Mouse (Mus musculus) heart, postnatal 25 days (tissue): Measurements from ENCODE around the gene Papola. TPM values are rescaled to one million over a fixed set of nuclear protein-coding genes. Genes with fewer than 3 reads are reported as not detected.
A peak's percentile ranks its signal among the peaks of the same experiment; 100 is the strongest.

ENCODE experiments used
- DNase-seq: peaks from one replicate; pipeline ENCODE4 v3.0.0; 2022; ENCODE audit warnings: low spot score
- intact Hi-C: fragments of 180-260 bp; cut with DNase I; formaldehyde crosslinking; loops from one replicate; pipeline ENCODE4 v1.15.1; 2025
- total RNA-seq, 2 experiments: library from RNA; stranded (reverse); gene quantifications; 2 replicates each; pipeline ENCODE4 v1.2.3; 2021

The Papola gene
- total RNA-seq = 100 to 1,000 TPM; 124 to 133 TPM

DNA sequence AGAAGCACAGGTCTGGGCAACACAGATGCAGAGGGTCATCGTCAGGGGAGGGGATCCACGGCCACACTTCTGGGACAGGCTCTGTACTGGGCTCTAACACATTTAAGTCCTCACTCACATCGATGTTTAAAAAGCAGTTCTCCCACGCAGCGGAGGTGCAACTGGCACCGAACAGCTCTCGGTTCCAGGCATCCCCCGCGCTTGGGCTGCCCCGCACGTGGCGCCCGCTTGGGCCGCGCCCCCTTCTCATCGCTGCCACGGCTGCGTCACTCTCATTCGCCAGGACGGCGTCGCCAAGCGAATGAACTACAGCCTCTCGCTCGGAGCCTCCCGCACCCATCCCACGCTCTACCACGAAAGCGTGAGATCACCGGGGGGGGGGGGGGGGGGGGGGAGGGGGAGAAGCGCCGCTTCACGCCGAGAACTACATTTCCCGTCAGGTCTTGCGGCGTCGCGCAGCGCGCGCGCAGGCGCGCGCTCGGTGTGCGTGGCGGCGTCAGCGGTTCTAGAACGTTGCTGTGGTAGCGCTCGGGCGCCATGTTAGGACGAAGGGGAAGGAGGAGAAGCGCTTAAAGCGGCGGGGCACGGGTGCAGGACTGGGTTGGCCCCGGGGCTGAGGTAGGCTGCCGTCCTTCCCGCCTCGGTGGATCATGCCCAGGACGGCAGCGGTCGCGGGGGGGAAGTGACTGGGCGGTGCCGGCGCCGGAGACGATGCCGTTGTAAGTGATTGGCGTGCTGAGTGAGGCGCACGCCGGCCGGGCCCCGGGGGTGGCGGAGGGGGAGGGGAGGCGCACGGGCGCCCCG, at the start of gene Papola:
TSS of gene Papola (plus strand) at position 499 of the 804 bp plus-strand sequence.
- peak; percentile 77 for DNase-seq

DNA sequence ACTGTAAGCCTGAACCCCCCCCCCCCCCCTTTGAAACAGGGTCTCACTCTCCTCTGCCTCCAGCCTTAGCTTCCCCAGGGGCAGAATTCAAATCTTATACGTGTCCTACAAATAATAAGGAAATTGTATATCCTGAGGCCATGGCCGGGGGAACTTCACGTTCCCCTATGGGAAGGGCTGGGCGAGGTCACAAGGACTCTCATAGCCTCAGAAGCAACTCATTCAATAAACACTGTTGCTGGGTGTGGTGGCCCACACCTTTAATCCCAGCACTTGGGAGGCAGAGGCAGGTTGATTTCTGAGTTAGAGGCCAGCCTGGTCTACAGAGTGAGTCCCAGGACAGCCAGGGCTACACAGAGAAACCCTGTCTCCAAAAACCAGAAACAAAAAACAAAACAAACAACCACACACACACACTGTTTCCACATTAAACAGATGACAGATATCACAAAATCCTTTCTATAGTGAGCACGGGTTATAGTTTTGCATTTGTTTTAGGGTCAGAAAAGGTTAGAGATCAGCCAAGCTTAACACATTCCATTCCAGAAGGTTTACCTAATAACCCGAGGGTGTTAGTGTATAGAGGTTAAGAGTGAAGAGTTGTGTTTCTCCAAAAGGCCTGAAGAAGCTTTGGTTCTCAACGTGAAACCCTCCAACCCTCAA, 49.1 kb upstream of the Papola start:
- DNase-seq = no peak
- intact Hi-C loops = no loop called here

More for the DNA sequence above, at the start of gene Papola:
- intact Hi-C loops = loop anchor here (2.0 kb wide), 1 partner anchor 100 kb away; the partner anchor contains the start of genes Atg2b and Gskip

DNA sequence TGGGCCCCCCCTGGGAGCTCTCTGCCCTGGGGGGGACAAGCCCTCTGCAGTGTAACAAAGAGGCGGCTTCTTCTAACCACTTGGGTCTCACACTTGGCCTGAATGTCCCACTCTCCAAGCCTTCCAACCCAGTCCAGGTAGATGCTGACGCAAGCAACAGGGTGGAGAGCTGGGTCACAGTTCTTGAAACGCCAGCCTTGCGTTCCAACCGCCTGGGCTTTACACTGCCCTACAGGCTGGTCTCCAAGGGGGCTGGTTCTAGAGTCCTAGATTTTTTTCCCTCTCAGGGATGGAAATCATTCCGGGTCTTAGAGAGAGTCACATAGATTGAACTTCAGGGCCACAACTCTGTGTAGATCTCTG, 48.6 kb upstream of the Papola start:
- no peak for DNase-seq
- intact Hi-C loops = no loop called here

DNA sequence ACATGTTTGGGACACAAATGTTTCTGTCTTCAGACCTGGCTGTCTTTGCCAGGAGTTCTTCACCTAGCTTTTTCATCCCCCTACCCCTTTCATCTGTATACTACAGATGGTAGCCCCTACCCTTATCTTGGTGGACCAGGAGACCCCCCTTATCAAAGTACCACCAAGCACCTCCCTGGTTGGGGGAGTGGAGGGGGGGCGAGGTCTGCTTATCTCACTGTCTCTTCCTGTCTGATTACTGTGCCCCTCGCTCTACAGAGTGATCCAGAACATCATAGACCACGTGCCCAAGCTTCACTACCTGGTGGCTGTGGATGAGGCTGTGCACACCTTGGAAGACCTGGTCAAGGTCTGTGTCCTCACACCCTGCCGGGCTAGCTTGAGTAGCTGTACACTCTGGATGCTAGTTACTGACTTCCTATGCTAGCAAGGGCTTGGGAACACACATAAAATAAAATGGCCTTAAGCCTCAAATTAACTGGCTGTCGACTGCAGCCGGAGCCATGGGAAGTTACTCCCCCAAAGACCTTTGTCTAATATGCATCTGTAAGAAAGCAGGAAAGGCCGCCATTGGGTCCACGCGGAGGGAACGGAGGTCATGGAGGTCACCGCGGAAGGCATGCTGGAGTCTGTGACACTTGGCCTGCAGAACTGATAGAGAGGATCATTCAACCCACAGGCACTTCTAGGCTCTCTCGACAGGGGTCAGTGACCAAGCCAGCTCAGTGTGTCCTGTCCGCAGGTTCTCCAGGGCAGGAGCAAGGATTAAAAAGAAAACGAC, 46.0 kb upstream of the Papola start:
- no peak for DNase-seq
- intact Hi-C loops = no loop called here

DNA sequence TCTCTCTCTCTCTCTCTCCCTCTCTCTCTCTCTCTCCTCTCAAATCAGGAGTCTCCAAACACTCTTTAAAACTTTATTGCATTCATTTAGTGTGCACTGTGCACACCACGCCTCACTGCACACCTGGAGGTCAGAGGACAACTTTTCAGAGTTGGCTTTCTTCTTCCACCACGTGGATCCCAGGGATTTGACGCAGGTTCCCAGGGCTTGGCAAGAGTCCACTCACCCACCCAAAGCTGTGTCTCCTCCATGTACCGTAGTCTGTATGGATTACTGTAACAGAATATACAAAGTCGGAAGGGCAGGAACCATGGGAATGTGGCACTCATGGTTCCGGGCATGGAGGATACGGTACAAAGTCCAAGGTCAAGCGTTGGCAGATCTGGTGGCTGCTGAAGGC, 44.8 kb upstream of the Papola start:
- no peak for DNase-seq
- intact Hi-C loops = no loop called here

GRCm38 (mm10) chr12:105748114-105748513, 36.4 kb upstream of the Papola start:
- intact Hi-C loops = no loop called here
- DNase-seq = no peak

DNA sequence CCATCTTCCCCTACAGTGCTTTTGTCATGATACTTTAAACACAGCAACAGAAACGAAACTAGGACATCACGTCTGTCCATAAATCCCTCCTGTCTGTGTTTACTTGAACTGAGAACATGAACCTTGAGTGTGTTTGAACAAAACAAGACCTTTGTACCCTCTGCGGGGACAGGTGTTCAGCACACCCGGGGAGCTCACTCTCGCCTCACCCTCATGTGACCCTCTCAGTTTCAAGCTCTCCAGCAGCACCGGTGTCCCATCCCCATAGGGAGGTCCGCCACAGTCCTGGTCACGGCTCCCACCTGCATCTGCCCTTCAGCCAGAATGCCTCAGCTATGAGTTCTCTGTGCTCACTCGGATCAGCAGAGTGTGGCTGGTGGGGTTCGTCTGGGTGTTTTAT, 30.7 kb upstream of the Papola start:
- intact Hi-C loops = no loop called here
- DNase-seq = no peak

DNA sequence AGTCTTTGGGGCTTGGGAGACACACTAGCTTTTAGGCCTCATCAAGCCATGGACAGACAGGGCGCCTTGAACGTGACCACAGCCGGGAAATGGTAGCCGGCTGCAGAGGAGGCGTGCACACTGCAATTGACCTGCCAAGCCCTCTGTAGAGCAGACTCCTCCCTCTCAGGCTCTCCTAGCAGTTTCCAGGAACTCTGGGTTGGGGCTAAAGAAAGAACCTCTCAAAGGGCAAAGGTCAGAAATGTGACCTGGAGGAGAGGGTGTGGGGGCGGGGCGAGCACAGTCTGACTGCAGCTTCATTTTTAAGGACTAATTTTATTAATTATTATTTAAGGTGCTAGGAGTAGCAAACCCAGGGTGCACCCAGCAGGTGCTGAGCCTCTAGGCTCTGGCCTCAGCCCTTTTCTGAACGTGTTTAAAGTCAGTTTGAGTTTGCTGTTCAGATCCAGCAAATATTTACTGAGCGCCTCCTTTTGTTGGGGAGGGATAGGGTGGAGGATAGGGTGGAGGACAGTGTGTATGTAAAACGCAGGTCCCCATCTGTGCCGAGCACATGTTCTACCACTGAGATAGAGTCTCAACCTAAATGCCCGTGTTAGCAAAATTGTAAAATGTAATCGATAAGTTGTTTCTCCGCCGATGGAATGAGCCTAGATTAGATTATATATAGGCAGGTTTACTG, 26.5 kb upstream of the Papola start:
- intact Hi-C loops = no loop called here
- no peak for DNase-seq

- intact Hi-C loops = no loop called here
- no peak for DNase-seq
These were observed 25.6 kb upstream of the Papola start for GRCm38 (mm10) chr12:105758911-105759310.

DNA sequence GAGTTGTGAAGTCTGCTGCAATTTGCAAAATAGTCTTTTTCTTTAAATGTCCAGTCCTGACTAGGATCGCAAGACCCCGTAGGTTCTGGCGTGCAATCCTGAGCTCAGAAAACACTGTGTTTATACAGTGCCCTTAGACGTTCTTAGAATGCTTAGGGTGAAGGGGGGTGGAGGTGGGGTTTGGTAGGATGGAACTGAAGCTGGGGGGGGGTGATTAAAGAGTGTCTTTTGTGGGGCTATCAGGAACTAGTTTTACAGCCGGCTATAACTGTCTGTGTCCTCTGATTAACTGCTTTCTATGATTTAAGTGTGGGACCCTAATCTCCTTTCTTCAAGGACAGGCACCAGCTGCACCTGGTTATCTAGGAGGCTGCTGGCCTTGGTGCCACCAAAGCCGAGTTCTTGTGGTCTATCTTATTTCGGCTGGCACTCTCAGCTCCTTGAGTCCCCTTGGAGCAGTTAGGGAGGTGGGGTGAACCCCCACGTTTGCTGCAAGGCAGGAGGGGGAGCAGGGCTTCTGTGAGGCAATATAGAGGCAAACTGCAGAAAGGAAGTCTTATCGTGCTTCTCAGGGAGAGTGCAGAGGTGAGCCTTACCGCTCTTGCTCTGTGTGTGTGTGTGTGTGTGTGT, 24.5 kb upstream of the Papola start:
- intact Hi-C loops = no loop called here
- no peak for DNase-seq

- intact Hi-C loops = no loop called here
- no peak for DNase-seq
These were observed 23.3 kb upstream of the Papola start for GRCm38 (mm10) chr12:105761171-105761570.

DNA sequence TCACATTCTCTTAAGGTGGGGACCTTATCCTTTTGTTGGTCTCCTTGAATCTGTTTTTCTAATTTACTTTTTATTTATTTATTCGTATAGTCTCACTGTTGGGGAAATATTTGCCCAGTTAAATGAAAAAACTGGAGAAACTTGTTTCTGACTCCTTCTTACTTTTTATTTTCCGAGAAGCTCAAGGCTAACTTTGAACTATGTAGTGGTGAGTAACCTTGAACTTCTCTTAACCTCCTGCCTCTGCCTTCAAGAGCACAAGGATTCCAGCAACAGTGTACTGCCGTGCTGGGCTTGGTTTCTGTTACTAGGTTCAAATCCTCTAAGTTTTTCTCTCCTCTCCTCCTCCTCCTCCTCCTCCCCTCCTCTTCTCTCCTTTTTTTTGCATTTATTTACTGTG, 22.9 kb upstream of the Papola start:
- intact Hi-C loops = no loop called here
- DNase-seq = no peak

GRCm38 (mm10) chr12:105769700-105770099, 14.8 kb upstream of the Papola start:
- intact Hi-C loops = no loop called here
- DNase-seq = no peak

DNA sequence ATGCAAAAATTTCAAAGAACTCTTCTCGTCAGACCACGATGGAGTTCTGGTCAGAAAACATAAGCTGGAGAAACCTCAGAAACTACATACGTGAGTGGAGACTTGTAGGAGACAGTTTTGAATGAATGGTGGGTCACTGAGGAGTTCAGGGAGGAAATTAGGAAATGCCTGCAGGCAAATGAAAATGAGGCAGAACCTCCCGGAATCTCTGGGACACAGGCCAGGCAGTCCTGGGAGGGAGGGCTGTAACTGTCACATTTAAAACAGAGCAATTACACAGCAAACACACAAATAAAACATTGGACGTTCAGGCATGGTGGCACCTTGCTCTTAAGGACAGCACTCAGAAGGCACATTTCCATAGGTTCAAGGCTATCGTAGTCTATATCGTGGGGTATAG, 9.6 kb upstream of the Papola start:
- intact Hi-C loops = no loop called here
- no peak for DNase-seq

GRCm38 (mm10) chr12:105777651-105778050, 6.8 kb upstream of the Papola start:
- intact Hi-C loops = no loop called here
- DNase-seq = no peak

DNA sequence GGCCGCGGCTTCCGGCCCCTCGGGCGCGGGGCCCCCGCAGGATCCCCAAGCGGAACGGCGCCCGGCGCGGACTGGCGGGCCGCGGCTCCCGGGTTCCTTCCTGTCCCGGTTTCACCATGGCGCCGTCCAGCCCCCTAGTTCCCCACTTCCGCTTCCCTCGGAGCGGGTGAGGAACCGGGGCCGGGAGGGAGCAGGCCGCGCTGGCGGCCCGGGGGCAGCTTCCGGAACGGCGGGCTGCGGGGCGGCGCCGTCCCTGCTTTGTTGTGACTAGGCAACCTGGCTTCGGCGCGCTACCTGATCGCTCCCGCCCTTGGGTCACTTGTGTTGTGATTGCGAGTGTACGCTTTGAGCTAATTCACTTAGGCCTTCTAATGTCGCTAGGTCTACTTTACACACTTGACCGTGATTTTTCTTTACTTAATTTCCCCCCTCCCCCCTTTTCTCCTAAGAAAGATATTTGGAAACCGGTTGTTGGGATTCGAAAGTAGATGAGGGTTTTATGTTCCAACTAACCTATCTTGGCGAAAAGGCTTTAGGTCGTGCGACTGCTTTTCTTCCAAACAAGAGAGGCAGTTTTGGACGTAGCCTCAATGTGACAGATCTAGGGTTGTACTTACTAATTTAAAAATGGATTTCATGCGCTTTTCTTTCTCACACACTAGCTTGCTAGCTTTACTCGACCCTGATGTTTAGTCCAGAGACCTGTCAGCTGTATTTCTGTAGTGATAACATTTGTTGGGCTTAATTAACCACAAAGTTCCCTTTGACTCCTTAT, 693 bp downstream of the Papola start:
- intact Hi-C loops = loop anchor here (2.0 kb wide), 1 partner anchor 100 kb away; the partner anchor contains the start of genes Atg2b and Gskip

DNA sequence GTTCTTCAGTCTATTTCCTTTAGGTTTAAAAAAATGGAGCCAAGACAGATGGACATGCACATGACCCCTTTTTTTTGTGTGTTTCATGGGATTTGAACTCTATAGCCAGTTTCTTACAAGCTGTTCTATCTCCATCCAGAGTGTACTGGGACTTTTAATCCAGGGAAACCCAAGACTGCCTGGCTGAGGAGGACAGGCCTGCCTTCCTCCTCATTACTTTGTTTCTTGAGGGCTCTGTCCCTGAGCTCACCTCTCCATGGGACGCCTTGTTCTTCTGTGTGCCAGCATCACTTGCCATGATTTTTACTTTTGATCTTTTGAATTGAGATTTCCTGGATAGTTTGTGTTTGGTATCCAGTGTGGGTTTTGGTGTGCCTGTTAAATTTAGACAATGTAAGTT, 1.6 kb downstream of the Papola start:
- intact Hi-C loops = no loop called here
- no peak for DNase-seq

More for the DNA sequence above, 693 bp downstream of the Papola start:
- peak; percentile 58 for DNase-seq

- intact Hi-C loops = no loop called here
- no peak for DNase-seq
These were observed 3.1 kb downstream of the Papola start for GRCm38 (mm10) chr12:105787626-105788025.

DNA sequence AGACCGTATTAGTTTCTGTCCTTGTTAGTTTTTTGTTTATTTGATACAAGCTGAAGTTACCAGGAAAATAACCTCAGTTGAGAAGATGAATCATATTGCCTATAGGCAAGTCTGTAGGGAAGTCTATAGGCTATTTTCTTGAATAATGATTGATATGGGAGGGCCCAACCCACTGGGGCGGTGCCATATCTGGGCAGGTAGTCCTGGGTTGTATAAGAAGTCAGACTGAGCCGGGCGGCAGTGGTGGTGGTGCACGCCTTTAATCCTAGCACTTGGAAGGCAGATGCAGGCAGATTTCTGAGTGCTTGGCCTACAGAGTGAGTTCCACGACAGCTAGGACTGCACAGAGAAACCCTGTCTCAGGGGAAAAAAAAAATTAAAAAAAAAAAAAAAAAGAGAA, 5.4 kb downstream of the Papola start:
- no peak for DNase-seq
- intact Hi-C loops = no loop called here
